Mouse (Mus musculus) adrenal gland, postnatal 10 days (tissue): Measurements from ENCODE around the gene Rel. TPM values are rescaled to one million over a fixed set of nuclear protein-coding genes. Genes with fewer than 3 reads are reported as not detected.

Experiments
- total RNA-seq, 2 experiments: library from RNA; stranded (reverse); gene quantifications; 2 replicates each; pipeline ENCODE4 v1.2.3; 2021

The Rel gene
- total RNA-seq, 2 experiments from 2014 or later: 5.3 TPM

Other genes starting within 250 kb of the Rel start
- under 1 TPM in 1 of 2 experiments, not detected in 1; 0.36 TPM for gene 1700093K21Rik, start 249.8 kb downstream of the Rel start, total RNA-seq
- gene 0610010F05Rik, start 137.3 kb downstream of the Rel start, total RNA-seq: 10 to 100 TPM; 16.3 to 17.9 TPM
- 10 to 100 TPM; 23.2 to 28.7 TPM for gene Pus10, start 105.3 kb downstream of the Rel start, total RNA-seq
- 10 to 100 TPM; 56.8 to 59.9 TPM for gene Pex13, start 105.0 kb downstream of the Rel start, total RNA-seq
- 10 to 100 TPM in 1 of 2 experiments, 1 to 10 TPM in 1; 9.8 to 11.1 TPM for gene Papolg, start 124.3 kb upstream of the Rel start, total RNA-seq